Mouse (Mus musculus) left cerebral cortex, postnatal 4 days (tissue): ENCODE measurements around the gene Dock8. TPM values are rescaled to one million over a fixed set of nuclear protein-coding genes. Genes with fewer than 3 reads are reported as not detected.

ENCODE experiments used
- DNase-seq: peaks from one replicate; pipeline ENCODE4 v3.0.0-alpha.2; 2022
- intact Hi-C: fragments of 180-260 bp; cut with DNase I; formaldehyde crosslinking; loops from one replicate; pipeline ENCODE4 v1.15.1; 2025
- total RNA-seq, 2 experiments: library from RNA; stranded (reverse); gene quantifications; 2 replicates each; pipeline ENCODE4 v1.2.3; 2021

Gene Dock8
- total RNA-seq, 2 experiments from 2014 or later, result 1.3 TPM

GRCm38 (mm10) chr19:25237492-25238040 is 238.2 kb downstream of the Dock8 start:
- DNase-seq, result peak; percentile 58
- intact Hi-C loops, result no loop called here

- intact Hi-C loops, result no loop called here
- no peak for DNase-seq
Observed at GRCm38 (mm10) chr19:25238121-25238520, 238.8 kb downstream of the Dock8 start.

GRCm38 (mm10) chr19:25243566-25243965 is 244.2 kb downstream of the Dock8 start:
- intact Hi-C loops, result no loop called here

GRCm38 (mm10) chr19:25246062-25246461 is 246.7 kb downstream of the Dock8 start:
- intact Hi-C loops, result no loop called here
- DNase-seq, result no peak

More at GRCm38 (mm10) chr19:25243566-25243965, 244.2 kb downstream of the Dock8 start:
- DNase-seq, result no peak

- DNase-seq, result no peak
- intact Hi-C loops, result no loop called here
Observed at GRCm38 (mm10) chr19:25247858-25248552, 248.7 kb downstream of the Dock8 start.

GRCm38 (mm10) chr19:25249230-25249629 is 249.9 kb downstream of the Dock8 start:
- DNase-seq, result no peak
- intact Hi-C loops, result no loop called here

GRCm38 (mm10) chr19:25251610-25252140 is 252.3 kb downstream of the Dock8 start:
- DNase-seq, result no peak
- intact Hi-C loops, result no loop called here

Other genes starting within 250 kb of the Dock8 start
- 1 to 10 TPM; 5.0 to 7.2 TPM for gene Pgm5, start 137.7 kb upstream of the Dock8 start, total RNA-seq
- gene Gm10053, start 123.8 kb upstream of the Dock8 start, total RNA-seq, result 100 to 1,000 TPM; 136 to 140 TPM
- not detected for gene Foxd4, start 98.3 kb upstream of the Dock8 start, total RNA-seq
- gene Cbwd1, start 37.9 kb upstream of the Dock8 start, total RNA-seq, result 10 to 100 TPM; 10.0 to 10.9 TPM
- 10 to 100 TPM; 10.7 to 13.4 TPM for gene Kank1, start 237.4 kb downstream of the Dock8 start, total RNA-seq